Mouse (Mus musculus): ENCODE measurements around the gene Hoxa6.

DNA sequence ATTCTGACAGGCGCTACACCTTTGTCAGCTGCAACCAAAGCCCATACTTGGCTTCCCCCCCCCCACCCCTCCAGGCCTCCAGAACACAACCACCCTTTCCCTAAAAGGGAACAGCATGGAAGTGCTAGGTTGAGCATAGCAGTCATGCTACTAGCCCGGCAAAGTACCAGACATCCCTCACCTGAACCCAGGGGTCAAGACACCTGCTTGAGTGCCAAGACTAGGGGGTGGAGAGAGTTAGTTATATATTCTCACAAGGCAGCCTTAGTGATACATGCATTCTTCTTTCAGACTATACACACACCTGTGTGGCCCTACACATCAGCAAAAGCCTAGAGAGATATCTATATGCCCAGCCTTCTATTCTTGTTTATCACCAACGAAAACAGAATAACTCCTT is 22.7 kb downstream of the Hoxa6 start:
- TF ChIP-seq NANOG (IDR thresholded peaks at IDR 0.05; ENCODE audit: borderline replicate concordance, low read length) (no peak), CTCF (conservative IDR thresholded peaks at IDR 0.05; ENCODE audit: low read length) (no peak)
